Mouse (Mus musculus) ES-E14 (cell line): ENCODE data around the gene Lmf1.

Experiments
- CHD2 ChIP-seq: IDR thresholded peaks from 2 replicates; pipeline ENCODE4 v1.6.1; 2014; ENCODE audit warnings: mild to moderate bottlenecking, low read depth, low read length, inconsistent platforms
- HCFC1 ChIP-seq: IDR thresholded peaks from 2 replicates; pipeline ENCODE4 v1.6.1; 2012; ENCODE audit warnings: low read length, inconsistent platforms, borderline replicate concordance; ENCODE audit not compliant: insufficient read depth
- MAFK ChIP-seq: IDR thresholded peaks from 2 replicates; pipeline ENCODE4 v1.6.1; 2014; ENCODE audit warnings: mild to moderate bottlenecking, low read depth, low read length, inconsistent platforms; ENCODE audit not compliant: insufficient read depth
- ZC3H11A ChIP-seq: IDR thresholded peaks from 2 replicates; pipeline ENCODE4 v1.6.1; 2012; ENCODE audit warnings: low read depth, mild to moderate bottlenecking, inconsistent platforms, low read length, borderline replicate concordance
- ZNF384 ChIP-seq: IDR thresholded peaks from 2 replicates; pipeline ENCODE4 v1.6.1; 2012; ENCODE audit warnings: low read depth, low read length, inconsistent platforms

DNA sequence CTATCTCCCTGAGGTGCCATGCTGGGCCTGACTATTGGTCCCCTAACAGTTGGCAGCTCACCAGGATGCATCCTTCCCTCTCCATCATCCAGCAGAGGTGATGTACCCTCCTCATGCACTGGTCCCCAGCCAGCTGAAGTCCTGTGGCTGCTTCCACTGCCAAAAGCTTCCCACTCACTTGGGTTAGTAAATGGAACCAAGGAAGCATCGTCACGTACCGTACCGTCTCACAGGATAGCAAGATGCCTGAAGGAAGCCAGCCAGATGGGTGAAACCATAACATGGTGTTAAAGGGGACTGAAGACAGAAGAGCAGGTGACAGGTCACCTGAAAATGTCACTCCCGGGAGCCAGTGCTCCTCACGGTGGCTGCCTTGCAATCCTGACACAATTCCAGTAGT lies 86.6 kb downstream of the Lmf1 start:
- TF ChIP-seq MAFK = no peak
- TF ChIP-seq CHD2 = no peak
- no peak for TF ChIP-seq ZNF384
- TF ChIP-seq HCFC1 = no peak
- no peak for TF ChIP-seq ZC3H11A
